Mouse (Mus musculus) spleen, postnatal 10 days (tissue): ENCODE data around the gene Unc119b.
A peak's percentile ranks its signal among the peaks of the same experiment; 100 is the strongest.

Source experiments
- DNase-seq, 2 experiments: peaks; one replicate each; pipeline ENCODE4 v3.0.0; 2021 to 2022; ENCODE audit warnings: low spot score in 2 of 2

Gene Unc119b

GRCm38 (mm10) chr5:115091015-115091414, 43.8 kb downstream of the Unc119b start:
- no peak for DNase-seq

- no peak for DNase-seq
These were observed 45.0 kb downstream of the Unc119b start for GRCm38 (mm10) chr5:115089592-115090268.

GRCm38 (mm10) chr5:115085675-115086074, 49.1 kb downstream of the Unc119b start:
- DNase-seq, result no peak

- no peak for DNase-seq
These were observed 51.3 kb downstream of the Unc119b start for GRCm38 (mm10) chr5:115083492-115083891.

- DNase-seq, result no peak
These were observed 53.1 kb downstream of the Unc119b start for GRCm38 (mm10) chr5:115081636-115082035.

- peak; percentile 82 to 88 for DNase-seq
These were observed 58.5 kb downstream of the Unc119b start for GRCm38 (mm10) chr5:115076144-115076901.

- no peak for DNase-seq
These were observed 60.0 kb downstream of the Unc119b start for GRCm38 (mm10) chr5:115074749-115075148.

- peak in 1 of 2 experiments; percentile 34 for DNase-seq
These were observed 61.5 kb downstream of the Unc119b start for GRCm38 (mm10) chr5:115073306-115073705.
